Mouse (Mus musculus) CH12.LX (cell line): ENCODE data around the gene Zbtb9. TPM values are rescaled to one million over a fixed set of nuclear protein-coding genes. Genes with fewer than 3 reads are reported as not detected.

Source experiments
- DNase-seq: peaks from one replicate; pipeline ENCODE4 v3.0.0-alpha.2; 2013; ENCODE audit errors: extremely low read depth
- H3K27ac ChIP-seq: 2 replicates; pipeline ENCODE4 v1.5.1; 2012; ENCODE audit warnings: low read depth, mild to moderate bottlenecking, control low read depth, moderate library complexity; ENCODE audit not compliant: insufficient read depth
- H3K27me3 ChIP-seq: replicated peaks from 2 replicates; pipeline ENCODE3; 2012; ENCODE audit warnings: inconsistent platforms
- H3K36me3 ChIP-seq, 2 experiments: replicated peaks in 1 of 2; 2 replicates each; pipeline versions ENCODE3 to v1.6.1; 2012; ENCODE audit warnings: inconsistent platforms in 1 of 2, low read length in 1 of 2, mild to moderate bottlenecking in 1 of 2, mixed read lengths in 1 of 2, moderate library complexity in 1 of 2; ENCODE audit not compliant: control insufficient read depth in 1 of 2, insufficient read depth in 1 of 2
- H3K4me1 ChIP-seq, 2 experiments: 2 replicates each; pipeline ENCODE4 v1.6.1; 2012; ENCODE audit warnings: inconsistent platforms in 1 of 2, moderate library complexity in 1 of 2; ENCODE audit not compliant: insufficient read depth in 2 of 2, control insufficient read depth in 1 of 2
- H3K4me2 ChIP-seq: 2 replicates; pipeline ENCODE4 v1.6.1; 2012; ENCODE audit warnings: low read depth, mild to moderate bottlenecking, control low read depth; ENCODE audit not compliant: poor library complexity, insufficient read depth, severe bottlenecking
- H3K4me3 ChIP-seq, 3 experiments: fragments of 150-350 bp in 1 of 3; sonication (generic) in 1 of 3; replicated peaks in 1 of 3; 2 replicates each; pipeline versions ENCODE3 to v1.5.1; 2011 to 2012; ENCODE audit warnings: low read depth in 2 of 3, low read length in 2 of 3, mild to moderate bottlenecking in 2 of 3, moderate library complexity in 2 of 3, control low read depth in 1 of 3, improper control_type of control experiment in 1 of 3, inconsistent platforms in 1 of 3, mixed read lengths in 1 of 3; ENCODE audit not compliant: poor library complexity in 1 of 3
- H3K79me2 ChIP-seq: replicated peaks from 2 replicates; pipeline ENCODE4 v1.6.1; 2012; ENCODE audit warnings: mild to moderate bottlenecking, moderate library complexity; ENCODE audit not compliant: control insufficient read depth, poor library complexity, insufficient read depth, severe bottlenecking; ENCODE audit errors: extremely low read depth
- H3K9ac ChIP-seq: 2 replicates; pipeline ENCODE4 v1.6.1; 2012; ENCODE audit warnings: low read depth, mild to moderate bottlenecking, control low read depth, moderate library complexity; ENCODE audit not compliant: insufficient read depth
- H3K9me3 ChIP-seq: replicated peaks from 2 replicates; pipeline ENCODE3; 2012; ENCODE audit warnings: low read length, inconsistent platforms, mixed read lengths
- BHLHE40 ChIP-seq: IDR thresholded peaks from 2 replicates; pipeline ENCODE4 v1.6.1; 2011; ENCODE audit warnings: mild to moderate bottlenecking, low read depth, low read length, improper control_type of control experiment
- ELF1 ChIP-seq: IDR thresholded peaks from 2 replicates; pipeline ENCODE4 v1.6.1; 2014; ENCODE audit warnings: low read depth, mild to moderate bottlenecking, inconsistent platforms, low read length, improper control_type of control experiment
- EP300 ChIP-seq: IDR thresholded peaks from 2 replicates; pipeline ENCODE4 v1.6.1; 2011; ENCODE audit warnings: low read length, improper control_type of control experiment
- ETS1 ChIP-seq: conservative IDR thresholded peaks from 2 replicates; pipeline ENCODE4 v1.6.1; 2012; ENCODE audit warnings: low read depth, mild to moderate bottlenecking, inconsistent platforms, low read length, improper control_type of control experiment, moderate library complexity
- GABPA ChIP-seq: IDR thresholded peaks from 2 replicates; pipeline ENCODE4 v1.6.1; 2012; ENCODE audit warnings: low read depth, low read length, improper control_type of control experiment, inconsistent platforms; ENCODE audit not compliant: insufficient replicate concordance
- HCFC1 ChIP-seq: IDR thresholded peaks from 2 replicates; pipeline ENCODE4 v1.6.1; 2012; ENCODE audit warnings: low read depth, mild to moderate bottlenecking, inconsistent platforms, low read length, improper control_type of control experiment
- JUN ChIP-seq: IDR thresholded peaks from 2 replicates; pipeline ENCODE4 v1.6.1; 2011; ENCODE audit warnings: low read depth, mild to moderate bottlenecking, low read length, improper control_type of control experiment, moderate library complexity; ENCODE audit not compliant: insufficient read depth
- MAX ChIP-seq: IDR thresholded peaks from 2 replicates; pipeline ENCODE4 v1.6.1; 2011; ENCODE audit warnings: low read length, improper control_type of control experiment
- MAZ ChIP-seq: IDR thresholded peaks from 2 replicates; pipeline ENCODE4 v1.6.1; 2012; ENCODE audit warnings: low read depth, mild to moderate bottlenecking, inconsistent platforms, low read length, improper control_type of control experiment, moderate library complexity
- MEF2A ChIP-seq: IDR thresholded peaks from 2 replicates; pipeline ENCODE4 v1.6.1; 2014; ENCODE audit warnings: low read depth, mild to moderate bottlenecking, inconsistent platforms, low read length, improper control_type of control experiment, borderline replicate concordance
- NRF1 ChIP-seq: IDR thresholded peaks from 2 replicates; pipeline ENCODE4 v1.6.1; 2014; ENCODE audit warnings: low read depth, mild to moderate bottlenecking, inconsistent platforms, low read length, improper control_type of control experiment, moderate library complexity
- POLR2A ChIP-seq: IDR thresholded peaks from 2 replicates; pipeline ENCODE4 v1.6.1; 2011; ENCODE audit warnings: low read depth, mild to moderate bottlenecking, improper control_type of control experiment, low read length
- RAD21 ChIP-seq: IDR thresholded peaks from 2 replicates; pipeline ENCODE4 v1.6.1; 2011; ENCODE audit warnings: low read depth, mild to moderate bottlenecking, low read length, improper control_type of control experiment, moderate library complexity
- RCOR1 ChIP-seq: conservative IDR thresholded peaks from 2 replicates; pipeline ENCODE4 v1.6.1; 2012; ENCODE audit warnings: low read depth, mild to moderate bottlenecking, inconsistent platforms, low read length, improper control_type of control experiment
- SIN3A ChIP-seq: IDR thresholded peaks from 2 replicates; pipeline ENCODE4 v1.6.1; 2012; ENCODE audit warnings: low read length, improper control_type of control experiment, inconsistent platforms
- TBP ChIP-seq: conservative IDR thresholded peaks from 2 replicates; pipeline ENCODE4 v1.6.1; 2011; ENCODE audit warnings: low read depth, low read length, improper control_type of control experiment
- TCF12 ChIP-seq: IDR thresholded peaks from 2 replicates; pipeline ENCODE4 v1.6.1; 2014; ENCODE audit warnings: low read depth, mild to moderate bottlenecking, inconsistent platforms, low read length, improper control_type of control experiment
- USF1 ChIP-seq: IDR thresholded peaks from 2 replicates; pipeline ENCODE4 v1.6.1; 2014; ENCODE audit warnings: low read depth, mild to moderate bottlenecking, inconsistent platforms, low read length, improper control_type of control experiment
- USF2 ChIP-seq: conservative IDR thresholded peaks from 2 replicates; pipeline ENCODE4 v1.6.1; 2011; ENCODE audit warnings: low read depth, low read length, improper control_type of control experiment
- ZC3H11A ChIP-seq: IDR thresholded peaks from 2 replicates; pipeline ENCODE4 v1.6.1; 2012; ENCODE audit warnings: low read depth, mild to moderate bottlenecking, inconsistent platforms, low read length, improper control_type of control experiment
- ZKSCAN1 ChIP-seq: IDR thresholded peaks from 2 replicates; pipeline ENCODE4 v1.6.1; 2012; ENCODE audit warnings: low read depth, inconsistent platforms, low read length, improper control_type of control experiment, borderline replicate concordance
- ZMIZ1 ChIP-seq: IDR thresholded peaks from 2 replicates; pipeline ENCODE4 v1.6.1; 2012; ENCODE audit warnings: low read depth, mild to moderate bottlenecking, inconsistent platforms, low read length, improper control_type of control experiment
- dilution Hi-C: fragments of 300-500 bp; cut with MboI; formaldehyde crosslinking; loops from 2 replicates; pipeline ENCODE4 v1.14.3; 2020; ENCODE audit warnings: low sequenced_read_pairs; ENCODE audit not compliant: extremely low pct_unique_long_range_greater_than_20kb, extremely low pct_ligation_motif_present
- in situ Hi-C: fragments of 300-500 bp; cut with MboI; formaldehyde crosslinking; loops from 3 replicates; pipeline ENCODE4 v1.14.3; 2019; ENCODE audit warnings: low sequenced_read_pairs, low pct_ligation_motif_present, low pct_unique_long_range_greater_than_20kb, mixed read lengths
- polyA plus RNA-seq: library from polyadenylated mRNA; unstranded; fragments of >175 nt; gene quantifications from 2 replicates; pipeline ENCODE4 v1.2.1, GENCODE M21; 2012; ENCODE audit warnings: low read depth; ENCODE audit not compliant: insufficient read length
- total RNA-seq, 2 experiments: library from RNA; depleted of rRNA; stranded (reverse); fragments of 300-350 nt in 1 of 2; fragments of >200 nt in 1 of 2; gene quantifications; 2 replicates each; pipeline ENCODE4 v1.2.3; 2012 to 2014

The Zbtb9 gene
- total and polyA plus RNA-seq, 3 experiments: 2.0 to 14.3 (median 8.1) TPM

DNA sequence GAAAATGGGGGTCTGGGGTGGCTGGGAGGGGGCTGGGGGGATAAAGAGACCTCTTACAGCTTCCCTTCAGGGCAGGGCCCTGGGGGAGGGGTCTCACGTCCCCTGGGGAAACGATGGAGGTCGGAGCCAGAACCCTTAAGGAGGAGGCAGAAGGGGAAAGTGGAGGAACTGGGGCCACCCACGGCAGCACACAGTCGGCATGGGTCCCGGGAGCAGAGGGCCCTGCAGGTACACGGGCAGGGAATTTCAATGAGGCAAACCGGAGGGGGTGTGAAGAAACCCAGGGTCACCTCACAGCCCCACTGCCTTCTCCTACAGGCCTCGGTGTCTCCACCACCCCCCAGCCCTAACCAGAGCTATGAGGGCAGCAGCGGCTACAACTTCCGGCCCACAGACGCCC is 36.5 kb upstream of the Zbtb9 start:
- dilution Hi-C loops (no loop called here), in situ Hi-C loops (no loop called here)
- no peaks in the 10 kb centered on the region for H3K9me3 ChIP-seq
- H3K4me1 ChIP-seq: peaks cover 5 to 54% of the 10 kb centered on the region in 2 experiments; a peak in 3 of 4 replicates
- H3K9ac ChIP-seq: no peak overlapping the region
- DNase-seq: no peak
- no peaks in the 10 kb centered on the region for H3K27me3 ChIP-seq
- H3K27ac ChIP-seq: no peak overlapping the region
- TF ChIP-seq ELF1: no peak
- no peak for TF ChIP-seq ZKSCAN1
- TF ChIP-seq USF2: no peak
- TF ChIP-seq, all 38 proteins: peak for 0
- Histone ChIP-seq H3K79me2 (peaks cover 6% of the 10 kb centered on the region), H3K36me3 (peaks cover 38 to 50% of the 10 kb centered on the region in 2 experiments), H3K4me2 (no peak overlapping the region), H3K4me3 (no peak overlapping the region)

DNA sequence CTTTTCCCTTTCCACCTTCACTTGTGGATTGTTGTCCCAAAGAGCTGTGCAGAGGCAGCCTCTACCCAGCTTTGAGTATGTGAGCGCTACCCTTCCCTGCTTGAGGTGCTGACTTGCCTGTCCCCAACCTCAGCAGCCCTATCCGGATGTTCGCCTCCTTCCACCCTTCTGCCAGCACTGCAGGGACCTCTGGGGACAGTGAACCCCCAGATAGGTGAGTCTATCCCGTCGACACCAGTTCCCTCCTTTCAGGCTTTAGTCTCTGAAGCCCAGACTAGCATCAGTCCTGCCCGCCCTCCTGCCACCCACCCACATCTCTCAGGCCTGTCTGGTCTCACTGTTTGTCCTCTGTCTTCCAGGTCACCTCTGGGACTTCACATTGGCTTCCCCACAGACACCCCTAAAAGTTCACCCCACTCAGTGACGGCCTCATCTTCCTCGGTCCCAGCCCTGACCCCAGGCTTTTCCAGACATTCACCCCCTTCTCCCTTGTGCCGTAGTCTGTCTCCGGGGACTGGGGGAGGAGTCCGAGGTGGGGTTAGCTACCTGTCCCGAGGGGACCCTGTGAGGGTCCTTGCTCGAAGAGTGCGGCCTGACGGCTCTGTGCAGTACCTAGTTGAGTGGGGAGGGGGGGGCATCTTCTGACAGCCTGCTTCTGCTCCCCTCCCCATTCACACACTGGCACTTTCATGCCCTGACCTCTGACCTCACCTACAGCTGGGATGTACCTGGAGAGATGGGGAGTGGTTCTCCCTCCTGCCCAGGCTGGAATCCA is 35.9 kb upstream of the Zbtb9 start:
- DNase-seq: no peak
- TF ChIP-seq EP300 (no peak), MEF2A (no peak), RAD21 (no peak), RCOR1 (no peak), POLR2A (no peak), GABPA (no peak), TBP (no peak), BHLHE40 (no peak), MAX (no peak), ZMIZ1 (no peak), TCF12 (no peak), JUN (no peak), ETS1 (no peak), HCFC1 (no peak), ZC3H11A (no peak), MAZ (no peak), SIN3A (no peak), NRF1 (no peak), USF1 (no peak)

More for the DNA sequence above, 35.9 kb upstream of the Zbtb9 start:
- no peak overlapping the region for H3K27ac ChIP-seq
- H3K9ac ChIP-seq: no peak overlapping the region; the same call in 1 of the 2 replicates
- in situ Hi-C loops: no loop called here
- peak overlapping the region; percentile 91; the same call in 1 of the 2 replicates for H3K4me2 ChIP-seq
- H3K79me2 ChIP-seq: peaks cover 6% of the 10 kb centered on the region
- H3K36me3 ChIP-seq: peaks cover 38 to 45% of the 10 kb centered on the region in 2 experiments
- no peak overlapping the region for H3K4me3 ChIP-seq
- dilution Hi-C loops: no loop called here
- no peaks in the 10 kb centered on the region for H3K9me3 ChIP-seq
- H3K4me1 ChIP-seq: peaks cover 5 to 49% of the 10 kb centered on the region in 2 experiments; a peak in 3 of 4 replicates
- peaks cover 2% of the 10 kb centered on the region for H3K27me3 ChIP-seq
